In the genomic region with DNA sequence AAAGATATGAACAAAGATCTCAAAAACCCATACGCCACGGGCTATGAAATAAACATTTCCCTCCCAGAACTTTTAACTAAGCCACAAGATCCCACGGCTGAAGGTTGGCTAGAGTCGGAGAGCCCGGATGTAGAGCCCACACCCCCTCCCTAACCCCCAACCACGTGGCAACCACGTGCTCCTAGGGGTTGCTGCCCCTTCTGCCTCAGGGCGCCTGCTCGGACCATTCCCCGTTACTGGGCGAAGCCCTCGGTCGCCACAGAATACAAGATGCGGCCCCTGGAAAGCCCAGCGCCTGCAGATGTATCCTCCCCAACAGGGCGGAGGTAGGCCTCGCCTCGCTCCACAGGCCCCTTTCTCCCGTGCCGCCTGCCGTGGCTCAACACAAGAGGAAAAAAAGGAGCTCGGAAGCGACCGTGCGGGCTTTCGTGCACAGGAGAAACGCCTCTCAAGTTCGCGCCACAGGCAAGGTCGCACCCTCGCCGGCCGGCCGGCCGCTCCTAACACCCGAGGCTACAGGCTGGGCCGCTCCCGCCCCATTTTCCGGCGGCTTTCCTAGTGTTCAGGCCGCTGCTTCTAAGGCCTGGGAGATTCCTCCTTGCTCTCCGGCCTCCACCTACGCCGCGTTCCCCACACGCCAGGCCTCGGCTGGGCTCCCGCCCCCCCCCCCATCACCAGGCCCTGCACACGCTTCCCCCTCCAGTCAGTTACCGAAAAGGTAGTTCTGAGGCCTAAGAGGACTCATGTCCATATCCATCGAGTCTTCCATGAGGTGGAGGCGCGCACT, we compare ENCODE assay signal across 8 mouse cellular contexts. TPM values are rescaled to one million over a fixed set of nuclear protein-coding genes. Genes with fewer than 3 reads are reported as not detected.
DNase-seq lines count a peak whose midpoint lies in the region; ATAC-seq and TF ChIP-seq lines count a peak whose summit lies in the region.

No protein-coding gene starts in this region.

- no peaks in the 10 kb centered on the region; the same call in 1 of the 2 replicates for H3K4me1 ChIP-seq in bone marrow, adult 2 months (ENCODE audit: control insufficient read depth, insufficient read depth, low read length)
- H3K4me1 ChIP-seq in erythroblast, embryonic 14.5 days (ENCODE audit: control insufficient read depth), result peaks cover 26% of the 10 kb centered on the region
- peaks cover 22% of the 10 kb centered on the region for H3K4me1 ChIP-seq in heart, embryonic 13.5 days
- peaks cover 4% of the 10 kb centered on the region; the same call in 1 of the 2 replicates for H3K4me1 ChIP-seq in kidney, postnatal 0 days (replicated peaks; ENCODE audit: insufficient read depth, low read length)
- H3K4me1 ChIP-seq in liver, embryonic 15.5 days (replicated peaks), result peaks cover 28% of the 10 kb centered on the region
- peaks cover 9% of the 10 kb centered on the region for H3K4me1 ChIP-seq in neural tube, embryonic 11.5 days (ENCODE audit: control insufficient read depth, insufficient read depth, low read length)

- H3K27ac ChIP-seq in bone marrow, adult 2 months (ENCODE audit: control insufficient read depth, insufficient read depth, low read depth, low read length, poor library complexity), result peak overlapping the region; percentile 52
- peak overlapping the region; percentile 88 for H3K27ac ChIP-seq in heart, embryonic 13.5 days (replicated peaks)
- H3K27ac ChIP-seq in kidney, postnatal 0 days, result peak overlapping the region; percentile 88
- H3K27ac ChIP-seq in liver, embryonic 15.5 days (replicated peaks), result peak overlapping the region; percentile 81
- H3K27ac ChIP-seq in neural tube, embryonic 11.5 days (ENCODE audit: low read depth, low read length), result peak overlapping the region; percentile 80

- H3K9me3 ChIP-seq in erythroblast, embryonic 14.5 days (ENCODE audit: control insufficient read depth, low read length), result no peaks in the 10 kb centered on the region
- H3K9me3 ChIP-seq in heart, embryonic 13.5 days, result no peaks in the 10 kb centered on the region
- no peaks in the 10 kb centered on the region for H3K9me3 ChIP-seq in kidney, postnatal 0 days (replicated peaks; ENCODE audit: low read length)
- H3K9me3 ChIP-seq in liver, embryonic 15.5 days (replicated peaks), result no peaks in the 10 kb centered on the region
- H3K9me3 ChIP-seq in neural tube, embryonic 11.5 days (ENCODE audit: control insufficient read depth, low read length), result no peaks in the 10 kb centered on the region

- no peak for TF ChIP-seq POLR2A in bone marrow, adult 2 months (IDR thresholded peaks at IDR 0.05; ENCODE audit: borderline replicate concordance, control insufficient read depth, low read depth, low read length)

- peak; percentile 83 for DNase-seq in CD4-positive, CD25-positive, alpha-beta regulatory T cell, adult 2 months (ENCODE audit: low read depth, low spot score)
- DNase-seq in kidney, postnatal 0 days (ENCODE audit: low spot score), result peak; percentile 77
- DNase-seq in neural tube, embryonic 11.5 days (ENCODE audit: low spot score), result peak; percentile 85
- peak; percentile 83 for DNase-seq in testis, postnatal 10 days (ENCODE audit: low spot score)

- peaks cover 42% of the 10 kb centered on the region for H3K36me3 ChIP-seq in erythroblast, embryonic 14.5 days (ENCODE audit: control insufficient read depth)
- peaks cover 40% of the 10 kb centered on the region for H3K36me3 ChIP-seq in heart, embryonic 13.5 days
- H3K36me3 ChIP-seq in kidney, postnatal 0 days (ENCODE audit: insufficient read depth, low read length), result peaks cover 21% of the 10 kb centered on the region; the same call in 1 of the 2 replicates
- peaks cover 37% of the 10 kb centered on the region for H3K36me3 ChIP-seq in liver, embryonic 15.5 days (replicated peaks)
- H3K36me3 ChIP-seq in neural tube, embryonic 11.5 days (ENCODE audit: control insufficient read depth, insufficient read depth, low read length), result peaks cover 3% of the 10 kb centered on the region; the same call in 1 of the 2 replicates

- peaks cover 4% of the 10 kb centered on the region for H3K27me3 ChIP-seq in erythroblast, embryonic 14.5 days (ENCODE audit: control insufficient read depth)
- H3K27me3 ChIP-seq in heart, embryonic 13.5 days (replicated peaks), result peaks cover 2% of the 10 kb centered on the region; the same call in 1 of the 2 replicates
- no peaks in the 10 kb centered on the region for H3K27me3 ChIP-seq in kidney, postnatal 0 days (ENCODE audit: insufficient read depth, low read length)
- H3K27me3 ChIP-seq in liver, embryonic 15.5 days, result 0 out of 2 replicates have a peak, but pooled peaks cover 2% of the 10 kb centered on the region
- no peaks in the 10 kb centered on the region for H3K27me3 ChIP-seq in neural tube, embryonic 11.5 days (ENCODE audit: control insufficient read depth, insufficient read depth, low read length)

- peak overlapping the region; percentile 80 for H3K4me3 ChIP-seq in bone marrow, adult 2 months (replicated peaks; ENCODE audit: control insufficient read depth, low read depth, low read length)
- H3K4me3 ChIP-seq in erythroblast, embryonic 14.5 days (replicated peaks), result peak overlapping the region; percentile 95
- H3K4me3 ChIP-seq in heart, embryonic 13.5 days, result peak overlapping the region; percentile 99
- H3K4me3 ChIP-seq in kidney, postnatal 0 days (replicated peaks; ENCODE audit: low read depth, low read length), result peak overlapping the region; percentile 90
- H3K4me3 ChIP-seq in liver, embryonic 15.5 days (replicated peaks), result peak overlapping the region; percentile 93
- H3K4me3 ChIP-seq in neural tube, embryonic 11.5 days (ENCODE audit: low read depth, low read length), result peak overlapping the region; percentile 98

- WGBS in bone marrow, adult 2 months, result 3% methylated on average over 53 of the region's 53 CpGs
- WGBS in heart, embryonic 13.5 days, result 1% methylated on average over 53 of the region's 53 CpGs
- 3% methylated on average over 48 of the region's 53 CpGs for WGBS in kidney, postnatal 0 days
- WGBS in liver, embryonic 15.5 days (ENCODE audit: insufficient replicate concordance), result 2% methylated on average over 53 of the region's 53 CpGs
- 2% methylated on average over 50 of the region's 53 CpGs for WGBS in neural tube, embryonic 11.5 days

- ATAC-seq in heart, embryonic 13.5 days (ENCODE audit: extremely low read depth, insufficient number of reproducible peaks, low FRiP score, low TSS enrichment), result peak; percentile 51
- ATAC-seq in kidney, postnatal 0 days (replicated peaks; ENCODE audit: low FRiP score, low read depth), result peak; percentile 79
- ATAC-seq in liver, embryonic 15.5 days (ENCODE audit: insufficient read depth), result peak; percentile 49
- ATAC-seq in neural tube, embryonic 11.5 days (ENCODE audit: insufficient read depth, low FRiP score, low TSS enrichment), result peak; percentile 62

- TF ChIP-seq CTCF in bone marrow, adult 2 months (IDR thresholded peaks at IDR 0.05; ENCODE audit: control insufficient read depth, insufficient read depth, low read length), result no peak
- no peak for TF ChIP-seq CTCF in kidney, postnatal 0 days (IDR thresholded peaks at IDR 0.05; ENCODE audit: low read depth)

- H3K4me2 ChIP-seq in heart, embryonic 13.5 days, result peak overlapping the region; percentile 77
- peak overlapping the region; percentile 84 for H3K4me2 ChIP-seq in kidney, postnatal 0 days (ENCODE audit: low read length)
- H3K4me2 ChIP-seq in liver, embryonic 15.5 days, result peak overlapping the region; percentile 97
- H3K4me2 ChIP-seq in neural tube, embryonic 11.5 days (ENCODE audit: low read depth), result peak overlapping the region; percentile 50

- peak overlapping the region; percentile 97 for H3K9ac ChIP-seq in heart, embryonic 13.5 days
- peak overlapping the region; percentile 90 for H3K9ac ChIP-seq in kidney, postnatal 0 days (ENCODE audit: low read depth, low read length)
- peak overlapping the region; percentile 87 for H3K9ac ChIP-seq in liver, embryonic 15.5 days
- H3K9ac ChIP-seq in neural tube, embryonic 11.5 days (ENCODE audit: low read length), result peak overlapping the region; percentile 89

RNA-seq across cellular contexts. Expression of a gene that starts 0.6 kb away (rescaled TPM):
- polyA plus RNA-seq in bone marrow, adult 2 months (2011; ENCODE audit: insufficient read depth, insufficient read length, low replicate concordance, missing spikeins), result 466 and 1,387 TPM in 2 replicates
- polyA plus RNA-seq in erythroblast, embryonic 14.5 days (2012), result 4.4 and 5.8 TPM in 2 replicates
- 532 and 581 TPM in 2 replicates for polyA plus RNA-seq in heart, embryonic 13.5 days (2015; fragmentation: Nextera tagmentation; extraction: Ambion mirVana)
- polyA plus RNA-seq in kidney, postnatal 0 days (2015; fragmentation: Nextera tagmentation; extraction: Ambion mirVana), result 901 and 905 TPM in 2 replicates
- polyA plus RNA-seq in liver, embryonic 15.5 days (2015; fragmentation: Nextera tagmentation; extraction: Ambion mirVana), result 345 and 399 TPM in 2 replicates
- 1,037 and 1,076 TPM in 2 replicates for polyA plus RNA-seq in neural tube, embryonic 11.5 days (2014; fragmentation: Nextera tagmentation; extraction: Ambion mirVana)

RNA-seq across cellular contexts. Expression of a gene that starts 15.2 kb away (rescaled TPM):
- polyA plus RNA-seq in bone marrow, adult 2 months (2011; ENCODE audit: insufficient read depth, insufficient read length, low replicate concordance, missing spikeins), result not detected in 2 replicates
- polyA plus RNA-seq in erythroblast, embryonic 14.5 days (2012), result not detected in 2 replicates
- 3.3 and 4.3 TPM in 2 replicates for polyA plus RNA-seq in heart, embryonic 13.5 days (2015; fragmentation: Nextera tagmentation; extraction: Ambion mirVana)
- 0.54 and 0.76 TPM in 2 replicates for polyA plus RNA-seq in kidney, postnatal 0 days (2015; fragmentation: Nextera tagmentation; extraction: Ambion mirVana)
- 0.17 and 0.23 TPM in 2 replicates for polyA plus RNA-seq in liver, embryonic 15.5 days (2015; fragmentation: Nextera tagmentation; extraction: Ambion mirVana)
- polyA plus RNA-seq in neural tube, embryonic 11.5 days (2014; fragmentation: Nextera tagmentation; extraction: Ambion mirVana), result 6.8 and 9.9 TPM in 2 replicates

RNA-seq across cellular contexts. Expression of a gene that starts 41.0 kb away (rescaled TPM):
- polyA plus RNA-seq in bone marrow, adult 2 months (2011; ENCODE audit: insufficient read depth, insufficient read length, low replicate concordance, missing spikeins), result not detected in 2 replicates
- polyA plus RNA-seq in erythroblast, embryonic 14.5 days (2012), result 0.09 TPM in 1 of 2 replicates, not detected in the other
- not detected in 2 replicates for polyA plus RNA-seq in heart, embryonic 13.5 days (2015; fragmentation: Nextera tagmentation; extraction: Ambion mirVana)
- polyA plus RNA-seq in kidney, postnatal 0 days (2015; fragmentation: Nextera tagmentation; extraction: Ambion mirVana), result not detected in 2 replicates
- not detected in 2 replicates for polyA plus RNA-seq in liver, embryonic 15.5 days (2015; fragmentation: Nextera tagmentation; extraction: Ambion mirVana)
- 22.4 and 28.5 TPM in 2 replicates for polyA plus RNA-seq in neural tube, embryonic 11.5 days (2014; fragmentation: Nextera tagmentation; extraction: Ambion mirVana)

Comparison
In these comparisons a context has a peak if more than half of its experiments do, and no peak if none do; other contexts are left out.
1. Peak in every context shown above with its lines: DNase-seq, ATAC-seq, H3K4me3 ChIP-seq and H3K27ac ChIP-seq.
2. RNA of a gene that starts 0.6 kb away (polyA plus RNA-seq): 466 to 1,387 TPM in bone marrow, adult 2 months, 1,037 to 1,076 TPM in neural tube, embryonic 11.5 days, 901 to 905 TPM in kidney, postnatal 0 days, 532 to 581 TPM in heart, embryonic 13.5 days and 345 to 399 TPM in liver, embryonic 15.5 days; 4.4 to 5.8 TPM in erythroblast, embryonic 14.5 days; every median in the first group is over 10 times any median in the second.
3. RNA of a gene that starts 41.0 kb away (polyA plus RNA-seq): 22.4 to 28.5 TPM in neural tube, embryonic 11.5 days; 0.09 TPM in erythroblast, embryonic 14.5 days, not detected in kidney, postnatal 0 days, not detected in bone marrow, adult 2 months, not detected in heart, embryonic 13.5 days and not detected in liver, embryonic 15.5 days; every median in the first group is over 10 times any median in the second.